7 mouse cellular contexts compared by ENCODE assay signal in the genomic region with DNA sequence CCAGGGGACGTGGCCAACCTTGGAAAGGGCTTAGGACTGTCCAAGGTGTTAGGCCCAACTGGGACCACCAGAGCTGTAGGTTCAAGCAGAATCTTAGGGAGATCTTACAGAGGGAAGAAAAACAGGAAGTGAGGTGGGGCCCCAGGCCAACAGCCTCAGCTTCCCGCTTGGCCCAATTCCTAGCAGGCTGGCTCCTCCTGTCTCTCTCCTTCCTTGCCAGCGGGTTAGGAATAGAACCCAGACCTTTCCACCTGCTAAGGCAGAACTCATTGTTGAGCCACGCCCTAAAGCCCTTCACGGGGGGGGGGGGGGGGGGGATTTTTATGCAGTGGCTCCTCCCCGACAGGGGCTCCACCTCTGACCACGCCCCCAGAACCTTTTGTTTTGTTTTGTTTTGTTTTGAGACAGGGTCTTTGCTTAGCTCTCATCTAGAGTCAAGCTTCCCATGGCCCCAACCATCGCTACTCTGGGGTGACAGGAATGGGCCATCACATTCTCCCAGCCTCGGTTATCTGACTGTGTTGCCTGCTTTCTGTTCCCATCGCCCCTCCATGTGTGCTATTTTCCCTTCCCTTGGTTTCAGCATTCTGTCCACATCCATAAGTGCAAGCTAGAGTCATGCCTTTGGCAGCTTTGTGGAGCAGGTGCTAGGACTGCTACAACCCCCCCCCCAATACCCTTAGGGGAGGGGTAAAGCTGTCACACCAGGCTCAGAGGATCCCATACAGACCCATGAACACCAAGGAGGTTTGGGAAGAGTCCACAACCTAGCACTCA. TPM values are rescaled to one million over a fixed set of nuclear protein-coding genes. Genes with fewer than 3 reads are reported as not detected.
DNase-seq lines count a peak whose midpoint lies in the region; ATAC-seq and TF ChIP-seq lines count a peak whose summit lies in the region.

No protein-coding gene starts in this region.

- 54% methylated on average over 8 of the region's 10 CpGs for WGBS in hindbrain, embryonic 15.5 days
- WGBS in lung, embryonic 14.5 days = 46% methylated on average over 9 of the region's 10 CpGs

- 0 out of 2 replicates have a peak overlapping the region, but pooled peaks have one; percentile 4 for H3K9ac ChIP-seq in hindbrain, embryonic 15.5 days
- H3K9ac ChIP-seq in lung, embryonic 14.5 days = peak overlapping the region; percentile 80

- peaks cover 7% of the 10 kb centered on the region for H3K4me1 ChIP-seq in cortical plate, adult 2 months (ENCODE audit: control insufficient read depth, insufficient read depth, low read length)
- peaks cover 46% of the 10 kb centered on the region for H3K4me1 ChIP-seq in hindbrain, embryonic 15.5 days (replicated peaks)
- peaks cover 36% of the 10 kb centered on the region for H3K4me1 ChIP-seq in lung, embryonic 14.5 days (ENCODE audit: insufficient read depth)

- no peaks in the 10 kb centered on the region for H3K9me3 ChIP-seq in hindbrain, embryonic 15.5 days
- H3K9me3 ChIP-seq in lung, embryonic 14.5 days (ENCODE audit: low read depth, low read length) = no peaks in the 10 kb centered on the region

- no peak for ATAC-seq in hindbrain, embryonic 15.5 days (ENCODE audit: low FRiP score, low read depth)
- ATAC-seq in lung, embryonic 14.5 days (ENCODE audit: insufficient read depth) = 0 out of 2 replicates have a peak, but pooled peaks have one; percentile 0

- TF ChIP-seq CTCF in cortical plate, adult 2 months (IDR thresholded peaks at IDR 0.05; ENCODE audit: extremely low read depth, insufficient read depth, low read length) = no peak
- no peak for TF ChIP-seq CTCF in lung, embryonic 14.5 days (IDR thresholded peaks at IDR 0.05; ENCODE audit: low read depth)

- TF ChIP-seq POLR2A in cortical plate, adult 2 months (IDR thresholded peaks at IDR 0.05; ENCODE audit: extremely low read depth, insufficient read depth, low read length) = no peak

- H3K27ac ChIP-seq in cortical plate, adult 2 months (ENCODE audit: insufficient read depth, low read length) = peak overlapping the region; percentile 96
- peak overlapping the region; percentile 93 for H3K27ac ChIP-seq in hindbrain, embryonic 15.5 days (replicated peaks)
- peak overlapping the region; percentile 99 for H3K27ac ChIP-seq in lung, embryonic 14.5 days (ENCODE audit: low read depth)

- no peak overlapping the region for H3K4me3 ChIP-seq in cortical plate, adult 2 months (ENCODE audit: insufficient read depth, low read length)
- no peak overlapping the region for H3K4me3 ChIP-seq in hindbrain, embryonic 15.5 days
- H3K4me3 ChIP-seq in lung, embryonic 14.5 days (ENCODE audit: low read depth, low read length) = 0 out of 2 replicates have a peak overlapping the region, but pooled peaks have one; percentile 98

- H3K4me2 ChIP-seq in hindbrain, embryonic 15.5 days = no peak overlapping the region; the same call in 1 of the 2 replicates
- H3K4me2 ChIP-seq in lung, embryonic 14.5 days = peak overlapping the region; percentile 91

- H3K27me3 ChIP-seq in hindbrain, embryonic 15.5 days = no peaks in the 10 kb centered on the region
- H3K27me3 ChIP-seq in lung, embryonic 14.5 days (ENCODE audit: insufficient read depth, low read length) = no peaks in the 10 kb centered on the region

- DNase-seq in retina, postnatal 1 day = peak; percentile 47
- DNase-seq in retina, embryonic 14.5 days (ENCODE audit: low spot score) = no peak
- peak; percentile 71 for DNase-seq in lung, embryonic 14.5 days
- DNase-seq in thymus, postnatal 0 days (ENCODE audit: low spot score) = peak; percentile 75
- DNase-seq in urinary bladder, adult 18-20 months (ENCODE audit: low spot score in 2 of 2) = no peak

- H3K36me3 ChIP-seq in hindbrain, embryonic 15.5 days = no peaks in the 10 kb centered on the region
- H3K36me3 ChIP-seq in lung, embryonic 14.5 days (ENCODE audit: insufficient read depth) = 0 out of 2 replicates have a peak, but pooled peaks cover 10% of the 10 kb centered on the region

RNA-seq across cellular contexts. Expression of gene Mknk2, which starts 0.9 kb away (rescaled TPM):
- 47.1 and 54.0 TPM in 2 replicates for polyA plus RNA-seq in cortical plate, adult 2 months (2012; rRNA removed)
- polyA plus RNA-seq in hindbrain, embryonic 15.5 days (2015; fragmentation: Nextera tagmentation; extraction: Ambion mirVana) = 56.7 and 61.0 TPM in 2 replicates
- polyA plus RNA-seq in lung, embryonic 14.5 days (2014; fragmentation: Nextera tagmentation; extraction: Ambion mirVana) = 102 and 110 TPM in 2 replicates
- polyA plus RNA-seq in thymus, postnatal 0 days (2015; fragmentation: Nextera tagmentation; extraction: Ambion mirVana) = 119 and 125 TPM in 2 replicates

RNA-seq across cellular contexts. Expression of gene Btbd2, which starts 21.9 kb away (rescaled TPM):
- 98.8 and 102 TPM in 2 replicates for polyA plus RNA-seq in cortical plate, adult 2 months (2012; rRNA removed)
- 83.6 and 93.2 TPM in 2 replicates for polyA plus RNA-seq in hindbrain, embryonic 15.5 days (2015; fragmentation: Nextera tagmentation; extraction: Ambion mirVana)
- 82.5 and 101 TPM in 2 replicates for polyA plus RNA-seq in lung, embryonic 14.5 days (2014; fragmentation: Nextera tagmentation; extraction: Ambion mirVana)
- 31.6 and 31.9 TPM in 2 replicates for polyA plus RNA-seq in thymus, postnatal 0 days (2015; fragmentation: Nextera tagmentation; extraction: Ambion mirVana)

RNA-seq across cellular contexts. Expression of gene Mob3a, which starts 23.0 kb away (rescaled TPM):
- 7.9 and 9.4 TPM in 2 replicates for polyA plus RNA-seq in cortical plate, adult 2 months (2012; rRNA removed)
- polyA plus RNA-seq in hindbrain, embryonic 15.5 days (2015; fragmentation: Nextera tagmentation; extraction: Ambion mirVana) = 57.5 and 60.2 TPM in 2 replicates
- polyA plus RNA-seq in lung, embryonic 14.5 days (2014; fragmentation: Nextera tagmentation; extraction: Ambion mirVana) = 35.1 and 40.3 TPM in 2 replicates
- 107 and 114 TPM in 2 replicates for polyA plus RNA-seq in thymus, postnatal 0 days (2015; fragmentation: Nextera tagmentation; extraction: Ambion mirVana)

RNA-seq across cellular contexts. Expression of gene Izumo4, which starts 23.2 kb away (rescaled TPM):
- polyA plus RNA-seq in cortical plate, adult 2 months (2012; rRNA removed) = 111 and 118 TPM in 2 replicates
- 39.2 and 46.1 TPM in 2 replicates for polyA plus RNA-seq in hindbrain, embryonic 15.5 days (2015; fragmentation: Nextera tagmentation; extraction: Ambion mirVana)
- polyA plus RNA-seq in lung, embryonic 14.5 days (2014; fragmentation: Nextera tagmentation; extraction: Ambion mirVana) = 6.7 and 7.3 TPM in 2 replicates
- polyA plus RNA-seq in thymus, postnatal 0 days (2015; fragmentation: Nextera tagmentation; extraction: Ambion mirVana) = 17.8 and 20.1 TPM in 2 replicates

RNA-seq across cellular contexts. Expression of gene Csnk1g2, which starts 56.2 kb away (rescaled TPM):
- polyA plus RNA-seq in cortical plate, adult 2 months (2012; rRNA removed) = 294 and 314 TPM in 2 replicates
- 109 and 127 TPM in 2 replicates for polyA plus RNA-seq in hindbrain, embryonic 15.5 days (2015; fragmentation: Nextera tagmentation; extraction: Ambion mirVana)
- 105 and 124 TPM in 2 replicates for polyA plus RNA-seq in lung, embryonic 14.5 days (2014; fragmentation: Nextera tagmentation; extraction: Ambion mirVana)
- 153 and 160 TPM in 2 replicates for polyA plus RNA-seq in thymus, postnatal 0 days (2015; fragmentation: Nextera tagmentation; extraction: Ambion mirVana)

Comparison
In these comparisons a context has a peak if more than half of its experiments do, and no peak if none do; other contexts are left out.
1. DNase-seq: peak in retina, postnatal 1 day (single experiment), lung, embryonic 14.5 days (single experiment) and thymus, postnatal 0 days (single experiment); none in retina, embryonic 14.5 days (single experiment) and urinary bladder, adult 18-20 months (0 of 2).
2. Peak in every context shown above with its lines, with median percentiles within 50 percentile points of each other: H3K27ac ChIP-seq.